Mouse (Mus musculus) stomach, embryonic 15.5 days (tissue): Measurements from ENCODE around the gene Hoxa1. TPM values are rescaled to one million over a fixed set of nuclear protein-coding genes. Genes with fewer than 3 reads are reported as not detected.

ENCODE experiments used
- ATAC-seq: fragments of 200-750 bp; cut with Nextera tagmentation; 2 replicates; pipeline ENCODE4 v1.8.0; 2017; ENCODE audit warnings: low read depth, moderate number of reproducible peaks, moderate TSS enrichment; ENCODE audit not compliant: insufficient read depth, low FRiP score
- H3K27ac ChIP-seq: fragments of 300-500 bp; sonication (generic); 2 replicates; pipeline ENCODE4 v1.5.1; 2015; ENCODE audit warnings: mild to moderate bottlenecking, inconsistent platforms
- H3K27me3 ChIP-seq: fragments of 300-500 bp; sonication (generic); replicated peaks from 2 replicates; pipeline ENCODE4 v1.6.1; 2015; ENCODE audit warnings: inconsistent platforms
- H3K36me3 ChIP-seq: fragments of 300-500 bp; sonication (generic); 2 replicates; pipeline ENCODE4 v1.6.1; 2015; ENCODE audit warnings: inconsistent platforms
- H3K4me1 ChIP-seq: fragments of 300-500 bp; sonication (generic); 2 replicates; pipeline ENCODE4 v1.6.1; 2015; ENCODE audit warnings: inconsistent platforms
- H3K4me2 ChIP-seq: fragments of 300-500 bp; sonication (generic); 2 replicates; pipeline ENCODE4 v1.6.1; 2015; ENCODE audit warnings: mild to moderate bottlenecking, inconsistent platforms
- H3K4me3 ChIP-seq: fragments of 300-500 bp; sonication (generic); replicated peaks from 2 replicates; pipeline ENCODE4 v1.5.1; 2015; ENCODE audit warnings: inconsistent platforms
- H3K9ac ChIP-seq: fragments of 300-500 bp; sonication (generic); 2 replicates; pipeline ENCODE4 v1.6.1; 2015; ENCODE audit warnings: inconsistent platforms
- H3K9me3 ChIP-seq: fragments of 300-500 bp; sonication (generic); 2 replicates; pipeline ENCODE4 v1.6.1; 2016; ENCODE audit warnings: inconsistent platforms
- WGBS: fragments of 180-500 bp; shearing (Covaris S2); methylation state at CpG from one replicate; pipeline ENCODE4 v1.1.7; 2015; 5-methylcytosine and 5-hydroxymethylcytosine counted together
- polyA plus RNA-seq: library from polyadenylated mRNA; unstranded; fragments of >200 nt; fragmentation: Nextera tagmentation; extraction: Ambion mirVana; gene quantifications from 2 replicates; pipeline ENCODE4 v1.2.1, GENCODE M21; 2015

Gene Hoxa1
- polyA plus RNA-seq, 1 experiment from 2014 or later = 1.3 TPM

GRCm38 (mm10) chr6:52177061-52177735, 19.1 kb upstream of the Hoxa1 start, which contains the start of gene 5730596B20Rik:
Gene 5730596B20Rik (plus strand): TSS chr6:52177498.
- Histone ChIP-seq H3K9ac (peak within 1 kb of the TSS; percentile 71; the same call in 1 of the 2 replicates), H3K27ac (peak within 1 kb of the TSS; percentile 96), H3K4me3 (peak within 1 kb of the TSS; percentile 60), H3K4me2 (peak within 1 kb of the TSS; percentile 59), H3K27me3 (0 out of 2 replicates have a peak, but pooled peaks cover 5% of the 10 kb centered on the region), H3K36me3 (no peaks in the 10 kb centered on the region), H3K4me1 (peaks cover 20% of the 10 kb centered on the region), H3K9me3 (no peaks in the 10 kb centered on the region)
- 2% methylated on average over 36 of the region's 36 CpGs for WGBS
- no peak for ATAC-seq

GRCm38 (mm10) chr6:52176391-52176790, 18.3 kb upstream of the Hoxa1 start:
- peaks cover 7% of the 10 kb centered on the region; the same call in 1 of the 2 replicates for H3K27me3 ChIP-seq

GRCm38 (mm10) chr6:52175864-52176263, 17.7 kb upstream of the Hoxa1 start:
- Histone ChIP-seq H3K27ac (peak overlapping the region; percentile 96), H3K27me3 (peaks cover 12% of the 10 kb centered on the region; the same call in 1 of the 2 replicates), H3K9me3 (no peaks in the 10 kb centered on the region), H3K36me3 (no peaks in the 10 kb centered on the region), H3K4me1 (peaks cover 20% of the 10 kb centered on the region), H3K4me3 (peak overlapping the region; percentile 60), H3K9ac (peak overlapping the region; percentile 71; the same call in 1 of the 2 replicates), H3K4me2 (peak overlapping the region; percentile 59)
- WGBS = under 1% methylated on average over 25 of the region's 35 CpGs
- no peak for ATAC-seq

More at GRCm38 (mm10) chr6:52176391-52176790, 18.3 kb upstream of the Hoxa1 start:
- Histone ChIP-seq H3K4me2 (peak overlapping the region; percentile 59), H3K9ac (peak overlapping the region; percentile 71; the same call in 1 of the 2 replicates), H3K4me3 (peak overlapping the region; percentile 60), H3K36me3 (no peaks in the 10 kb centered on the region), H3K4me1 (peaks cover 21% of the 10 kb centered on the region), H3K9me3 (no peaks in the 10 kb centered on the region), H3K27ac (peak overlapping the region; percentile 96)
- ATAC-seq = no peak
- 1% methylated on average over 6 of the region's 6 CpGs for WGBS

GRCm38 (mm10) chr6:52174968-52175751, 17.0 kb upstream of the Hoxa1 start:
- peaks cover 12% of the 10 kb centered on the region; the same call in 1 of the 2 replicates for H3K27me3 ChIP-seq
- peak overlapping the region; percentile 59 for H3K4me2 ChIP-seq
- H3K9me3 ChIP-seq = no peaks in the 10 kb centered on the region
- no peaks in the 10 kb centered on the region for H3K36me3 ChIP-seq
- H3K9ac ChIP-seq = peak overlapping the region; percentile 71
- 2% methylated on average over 41 of the region's 41 CpGs for WGBS
- ATAC-seq = peak; percentile 20; the same call in 1 of the 2 replicates
- H3K4me3 ChIP-seq = peak overlapping the region; percentile 60
- H3K4me1 ChIP-seq = peaks cover 24% of the 10 kb centered on the region
- H3K27ac ChIP-seq = peak overlapping the region; percentile 96

GRCm38 (mm10) chr6:52173648-52174047, 15.5 kb upstream of the Hoxa1 start:
- Histone ChIP-seq H3K9me3 (no peaks in the 10 kb centered on the region), H3K27ac (peak overlapping the region; percentile 97), H3K4me1 (peaks cover 29% of the 10 kb centered on the region), H3K9ac (no peak overlapping the region), H3K4me2 (peak overlapping the region; percentile 77), H3K36me3 (no peaks in the 10 kb centered on the region), H3K27me3 (peaks cover 15% of the 10 kb centered on the region), H3K4me3 (peak overlapping the region; percentile 41)
- ATAC-seq = no peak
- 3% methylated on average over 4 of the region's 4 CpGs for WGBS

GRCm38 (mm10) chr6:52172501-52172900, 14.4 kb upstream of the Hoxa1 start:
- H3K27me3 ChIP-seq = peaks cover 21% of the 10 kb centered on the region
- H3K4me3 ChIP-seq = peak overlapping the region; percentile 41
- peak overlapping the region; percentile 97 for H3K27ac ChIP-seq
- under 1% methylated on average over 35 of the region's 35 CpGs for WGBS
- H3K9me3 ChIP-seq = no peaks in the 10 kb centered on the region
- H3K36me3 ChIP-seq = no peaks in the 10 kb centered on the region
- H3K4me2 ChIP-seq = peak overlapping the region; percentile 77
- ATAC-seq = peak; percentile 71
- H3K9ac ChIP-seq = no peak overlapping the region
- H3K4me1 ChIP-seq = peaks cover 31% of the 10 kb centered on the region

- peaks cover 32% of the 10 kb centered on the region for H3K4me1 ChIP-seq
- H3K27me3 ChIP-seq = peaks cover 21% of the 10 kb centered on the region
- no peak for ATAC-seq
- H3K9me3 ChIP-seq = no peaks in the 10 kb centered on the region
- no peak overlapping the region for H3K9ac ChIP-seq
- no peaks in the 10 kb centered on the region for H3K36me3 ChIP-seq
- peak overlapping the region; percentile 77 for H3K4me2 ChIP-seq
- 13% methylated on average over 7 of the region's 7 CpGs for WGBS
- H3K27ac ChIP-seq = peak overlapping the region; percentile 97
- H3K4me3 ChIP-seq = peak overlapping the region; percentile 41
Observed at GRCm38 (mm10) chr6:52171938-52172337, 13.8 kb upstream of the Hoxa1 start.

- no peaks in the 10 kb centered on the region for H3K36me3 ChIP-seq
- peaks cover 21% of the 10 kb centered on the region for H3K27me3 ChIP-seq
- H3K4me2 ChIP-seq = peak overlapping the region; percentile 77
- WGBS = 16% methylated on average over 4 of the region's 4 CpGs
- ATAC-seq = no peak
- H3K4me1 ChIP-seq = peaks cover 32% of the 10 kb centered on the region
- no peak overlapping the region for H3K9ac ChIP-seq
- no peak overlapping the region for H3K4me3 ChIP-seq
- H3K9me3 ChIP-seq = no peaks in the 10 kb centered on the region
- peak overlapping the region; percentile 97 for H3K27ac ChIP-seq
Observed at GRCm38 (mm10) chr6:52171331-52171730, 13.2 kb upstream of the Hoxa1 start.

GRCm38 (mm10) chr6:52170898-52171223, 12.7 kb upstream of the Hoxa1 start:
- Histone ChIP-seq H3K9me3 (no peaks in the 10 kb centered on the region), H3K27me3 (peaks cover 21% of the 10 kb centered on the region), H3K4me1 (peaks cover 34% of the 10 kb centered on the region), H3K4me2 (peak overlapping the region; percentile 77), H3K4me3 (peak overlapping the region; percentile 25), H3K36me3 (no peaks in the 10 kb centered on the region), H3K9ac (peak overlapping the region; percentile 32; the same call in 1 of the 2 replicates), H3K27ac (peak overlapping the region; percentile 97)
- WGBS = 24% methylated on average over 5 of the region's 5 CpGs
- no peak for ATAC-seq

- Histone ChIP-seq H3K9ac (peak overlapping the region; percentile 32; the same call in 1 of the 2 replicates), H3K27ac (peak overlapping the region; percentile 97), H3K4me2 (peak overlapping the region; percentile 77), H3K4me3 (peak overlapping the region; percentile 25), H3K4me1 (peaks cover 36% of the 10 kb centered on the region), H3K9me3 (no peaks in the 10 kb centered on the region), H3K36me3 (no peaks in the 10 kb centered on the region), H3K27me3 (peaks cover 21% of the 10 kb centered on the region)
- ATAC-seq = no peak; the same call in 1 of the 2 replicates
- WGBS = 11% methylated on average over 40 of the region's 40 CpGs
Observed at GRCm38 (mm10) chr6:52170166-52170897, 12.2 kb upstream of the Hoxa1 start.

GRCm38 (mm10) chr6:52169499-52170165, 11.5 kb upstream of the Hoxa1 start:
- 25% methylated on average over 16 of the region's 16 CpGs for WGBS
- ATAC-seq = no peak
- Histone ChIP-seq H3K36me3 (no peaks in the 10 kb centered on the region), H3K27ac (peak overlapping the region; percentile 97), H3K27me3 (peaks cover 21% of the 10 kb centered on the region), H3K4me1 (peaks cover 38% of the 10 kb centered on the region), H3K4me3 (peak overlapping the region; percentile 25), H3K9me3 (no peaks in the 10 kb centered on the region), H3K4me2 (peak overlapping the region; percentile 77), H3K9ac (peak overlapping the region; percentile 32; the same call in 1 of the 2 replicates)
